Mouse (Mus musculus) cerebellum, adult 9-10 months (tissue): ENCODE data around the gene Zfhx3.

ENCODE experiments used
- DNase-seq: peaks from one replicate; pipeline ENCODE4 v3.0.0; 2022

Zfhx3 gene

DNA sequence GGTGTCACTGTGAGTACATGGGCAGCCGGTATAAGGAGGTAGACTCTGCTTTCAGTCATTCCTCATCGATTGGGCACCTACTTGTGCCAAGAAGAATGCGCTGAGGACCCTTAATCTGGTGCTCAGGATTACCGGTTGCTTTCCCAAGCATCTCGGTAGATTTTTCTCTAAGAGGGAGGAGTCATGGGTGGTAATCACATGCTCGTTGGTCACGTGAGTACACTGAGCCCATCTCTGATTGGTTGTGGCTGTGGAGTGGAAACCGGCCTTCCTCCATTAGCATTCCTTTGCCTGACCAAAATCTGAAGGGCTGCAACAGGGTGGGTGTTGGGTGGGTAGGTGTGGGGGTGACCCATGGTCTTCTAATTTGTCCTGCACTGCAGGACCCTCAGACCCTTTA lies 421.4 kb downstream of the Zfhx3 start:
- no peak for DNase-seq

DNA sequence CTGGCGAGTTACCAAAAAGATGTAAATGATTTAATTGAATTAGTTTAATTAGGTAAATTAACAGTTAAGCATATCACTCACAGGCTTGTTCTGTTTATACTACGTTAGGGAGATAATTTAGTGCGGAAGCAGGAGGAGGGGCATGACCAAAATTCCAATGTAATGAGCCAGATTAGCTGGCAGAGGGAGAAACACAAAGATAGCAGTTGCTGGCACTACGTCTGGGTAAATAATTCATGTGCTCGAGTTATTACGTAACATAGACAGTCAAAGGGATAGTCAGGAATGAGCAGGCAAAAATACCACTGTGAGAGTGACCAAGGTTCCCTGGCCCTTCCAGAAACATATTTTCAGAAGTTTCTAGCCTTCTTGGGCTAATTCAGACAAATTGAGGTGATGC lies 426.6 kb downstream of the Zfhx3 start:
- DNase-seq: no peak

DNA sequence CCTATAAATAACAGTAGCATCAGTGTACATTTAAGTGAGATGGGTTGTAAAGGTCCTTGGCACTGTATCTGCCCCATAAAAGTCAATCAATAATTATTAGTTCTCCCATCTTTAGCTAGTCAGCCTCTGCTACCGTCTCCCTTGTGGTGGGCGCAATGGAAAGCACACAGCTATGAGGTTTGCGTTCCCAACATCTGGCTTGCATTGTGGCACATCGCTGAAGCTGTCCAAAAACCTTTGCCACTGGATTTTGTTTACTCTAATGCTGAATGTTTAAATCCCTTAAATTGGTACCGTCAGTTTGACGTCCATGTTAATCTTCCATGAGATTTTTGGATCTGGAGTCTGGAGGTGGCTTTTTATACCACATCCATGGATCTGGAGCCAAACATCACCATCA lies 428.3 kb downstream of the Zfhx3 start:
- DNase-seq: no peak

DNA sequence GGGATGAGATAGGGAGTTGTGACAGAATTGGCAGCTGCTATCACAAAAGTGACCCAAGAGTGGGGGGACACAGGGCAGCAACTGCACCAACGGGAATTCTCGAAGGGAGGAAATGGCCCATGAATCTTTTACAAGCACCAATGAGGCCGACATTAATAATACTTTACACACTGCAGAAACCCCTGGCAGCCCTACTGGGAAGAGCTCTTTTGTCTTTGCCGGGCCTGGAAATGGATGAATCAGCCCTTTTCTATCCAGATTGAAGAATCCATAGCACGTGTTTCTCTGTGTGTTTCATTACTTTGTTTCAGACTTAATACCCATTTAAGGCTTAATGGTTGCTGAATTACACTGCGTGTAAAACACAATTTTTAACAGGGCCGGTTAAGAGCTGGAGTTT lies 430.6 kb downstream of the Zfhx3 start:
- no peak for DNase-seq

DNA sequence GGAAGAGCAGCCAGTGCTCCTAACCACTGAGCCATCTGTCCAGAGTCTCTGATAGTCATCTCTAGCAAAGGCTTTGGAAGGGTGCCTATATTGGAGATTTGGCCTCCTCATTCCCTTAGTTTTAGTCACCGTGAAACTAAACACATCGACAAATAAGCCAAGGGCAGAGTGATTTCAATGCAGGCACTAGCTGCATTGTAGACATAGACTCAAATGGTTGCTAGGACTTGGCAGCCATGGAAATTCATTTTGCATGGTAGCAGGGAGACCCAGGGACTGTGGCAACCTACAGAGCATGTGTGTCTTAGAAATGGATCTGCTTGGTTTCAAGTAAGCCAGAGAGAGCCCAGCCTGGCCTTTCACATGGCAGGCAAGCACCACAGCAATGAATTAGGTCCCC lies 435.6 kb downstream of the Zfhx3 start:
- DNase-seq: no peak

DNA sequence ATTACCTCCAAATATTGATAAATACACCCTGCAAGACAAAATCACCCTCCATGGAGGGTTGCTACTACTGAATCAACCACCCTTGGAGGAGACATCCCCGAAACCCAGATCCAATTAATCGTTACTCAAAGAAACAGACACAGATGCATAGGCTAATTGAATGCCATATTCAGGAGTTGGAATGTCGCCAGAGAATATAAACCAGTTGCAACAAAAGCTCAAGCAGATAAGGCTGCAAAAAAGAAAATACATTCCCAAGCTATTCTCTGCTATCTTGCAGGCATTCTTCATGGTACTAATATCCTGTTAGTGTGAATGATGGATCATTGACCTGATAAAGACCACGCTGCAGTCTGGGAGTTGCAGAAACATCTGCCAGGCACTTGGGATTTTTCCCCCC lies 440.7 kb downstream of the Zfhx3 start:
- DNase-seq: no peak

DNA sequence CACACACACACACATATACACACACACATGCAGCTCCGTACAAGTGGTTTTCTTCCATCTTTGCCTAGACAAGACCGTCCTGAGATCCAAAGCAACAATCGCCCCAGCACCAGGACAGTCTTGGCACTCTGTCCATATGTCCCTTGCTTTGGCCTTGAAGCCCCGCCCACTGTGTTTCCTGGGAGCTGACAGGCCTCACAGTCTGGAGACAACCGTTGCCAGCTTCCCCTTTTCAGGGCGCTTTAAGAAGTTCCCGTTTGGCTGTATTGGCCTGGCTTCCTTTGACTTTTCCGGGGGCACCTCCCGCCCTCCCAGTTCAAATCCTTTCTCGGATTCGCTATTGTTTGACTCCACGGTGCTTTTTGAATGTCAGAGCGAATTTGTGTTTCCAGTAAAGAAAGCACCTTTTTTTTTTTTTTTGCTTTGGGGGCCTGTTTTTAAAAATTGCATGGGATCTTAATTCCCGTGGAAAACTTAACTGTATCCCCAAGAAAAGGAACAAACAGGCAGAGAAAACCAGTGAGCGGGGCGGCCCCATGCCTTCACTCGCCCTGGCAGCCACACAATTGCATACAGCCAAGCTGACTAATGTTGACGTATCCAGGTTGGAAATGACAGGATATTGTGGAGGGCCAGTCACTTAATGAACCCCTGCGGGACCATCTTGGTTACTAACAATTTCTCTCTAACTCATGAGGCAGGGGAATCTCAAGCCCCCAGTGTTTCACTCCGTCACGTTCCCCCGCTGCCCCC lies 444.9 kb downstream of the Zfhx3 start:
- peak; percentile 2 for DNase-seq

DNA sequence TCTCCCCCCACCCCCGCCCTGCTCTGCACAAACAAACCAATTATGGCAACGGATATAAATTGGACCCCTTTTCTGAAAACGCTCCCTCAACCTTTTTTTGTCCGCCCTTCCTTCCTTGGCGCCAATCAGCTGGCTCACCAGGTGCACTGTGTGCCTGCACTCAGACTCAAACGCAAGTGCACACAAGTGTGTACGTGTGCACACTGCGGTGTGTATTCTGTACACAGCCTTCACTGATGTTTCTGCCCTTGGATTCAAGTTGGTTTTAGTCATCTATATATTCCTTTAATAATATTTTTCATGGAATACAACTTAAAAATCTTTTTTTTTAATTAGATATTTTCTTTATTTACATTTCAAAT lies 445.4 kb downstream of the Zfhx3 start:
- DNase-seq: no peak

DNA sequence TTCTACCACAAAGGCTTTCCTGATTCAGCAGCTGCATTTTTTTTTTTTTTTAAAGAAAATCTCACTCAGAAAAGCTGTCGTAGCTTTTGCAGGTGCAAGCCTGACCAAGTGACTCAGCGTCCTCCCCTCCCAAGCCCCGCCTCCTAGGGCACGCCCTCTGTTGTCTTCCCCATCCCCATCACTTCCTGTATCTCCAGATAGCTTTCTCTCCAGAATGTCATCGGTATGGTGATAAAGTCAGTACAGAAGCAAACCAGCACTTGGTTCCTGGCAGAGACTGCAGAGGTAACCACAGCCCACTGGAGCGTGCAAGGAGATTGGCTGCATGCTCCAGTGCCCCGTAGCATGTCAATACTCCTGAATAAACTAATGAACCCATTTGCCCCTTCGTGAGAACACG lies 450.5 kb downstream of the Zfhx3 start:
- DNase-seq: no peak

DNA sequence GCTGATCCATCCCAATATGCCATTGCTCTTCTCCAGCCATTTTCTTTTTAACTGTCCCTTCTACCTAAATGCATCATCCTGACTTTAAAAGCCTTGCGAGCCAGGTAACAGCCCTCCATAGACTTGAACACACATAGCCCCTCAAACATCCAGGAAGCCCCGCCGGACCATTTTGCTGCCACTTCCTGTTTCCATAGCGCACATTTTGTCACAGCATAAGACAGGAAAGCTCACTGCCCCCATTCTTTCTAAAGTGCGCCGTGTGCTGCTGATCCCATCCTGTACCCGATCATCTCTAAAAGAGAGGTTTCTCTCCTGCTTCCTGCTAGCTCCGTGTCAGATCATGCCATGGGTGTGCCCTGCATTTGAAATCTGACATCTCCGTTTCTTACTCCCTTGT lies 459.7 kb downstream of the Zfhx3 start:
- no peak for DNase-seq

DNA sequence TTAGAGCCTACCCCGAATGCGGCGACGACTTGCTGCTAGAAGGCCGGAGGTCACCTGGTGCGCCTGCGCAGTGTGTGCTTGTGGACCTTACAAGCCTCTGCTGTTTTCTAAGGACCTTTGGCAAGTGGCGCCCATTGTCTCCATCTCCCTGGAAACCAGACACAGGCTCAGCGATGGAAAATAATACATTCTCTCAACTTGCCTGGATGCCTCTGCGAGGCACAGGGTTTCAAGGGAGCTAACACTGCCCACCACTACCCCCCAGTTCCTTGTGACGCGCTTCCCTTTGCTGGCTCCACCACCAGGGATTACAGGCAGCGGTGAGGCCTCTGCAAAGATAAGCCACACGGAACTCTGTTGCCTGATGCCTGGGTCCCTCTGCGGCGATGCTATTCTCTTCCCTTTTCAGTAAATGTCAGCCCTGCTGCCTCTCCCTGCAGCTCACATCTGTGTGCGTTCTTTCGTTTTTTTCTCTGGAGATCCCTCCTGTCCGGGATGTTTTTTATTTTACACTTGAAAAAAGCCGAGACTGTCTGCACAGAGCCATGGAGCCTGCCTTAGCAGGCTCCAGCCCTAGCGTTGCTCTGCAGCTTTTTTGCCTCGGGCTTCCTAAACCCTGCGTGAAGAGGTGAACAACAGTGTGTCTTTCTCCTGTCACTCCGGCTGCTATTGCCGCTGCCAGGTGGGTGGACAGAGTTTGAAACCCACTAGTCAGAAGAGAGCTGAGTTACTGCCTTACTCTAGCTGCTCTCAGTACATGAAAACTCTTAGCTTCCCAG lies 464.5 kb downstream of the Zfhx3 start:
- DNase-seq: no peak

DNA sequence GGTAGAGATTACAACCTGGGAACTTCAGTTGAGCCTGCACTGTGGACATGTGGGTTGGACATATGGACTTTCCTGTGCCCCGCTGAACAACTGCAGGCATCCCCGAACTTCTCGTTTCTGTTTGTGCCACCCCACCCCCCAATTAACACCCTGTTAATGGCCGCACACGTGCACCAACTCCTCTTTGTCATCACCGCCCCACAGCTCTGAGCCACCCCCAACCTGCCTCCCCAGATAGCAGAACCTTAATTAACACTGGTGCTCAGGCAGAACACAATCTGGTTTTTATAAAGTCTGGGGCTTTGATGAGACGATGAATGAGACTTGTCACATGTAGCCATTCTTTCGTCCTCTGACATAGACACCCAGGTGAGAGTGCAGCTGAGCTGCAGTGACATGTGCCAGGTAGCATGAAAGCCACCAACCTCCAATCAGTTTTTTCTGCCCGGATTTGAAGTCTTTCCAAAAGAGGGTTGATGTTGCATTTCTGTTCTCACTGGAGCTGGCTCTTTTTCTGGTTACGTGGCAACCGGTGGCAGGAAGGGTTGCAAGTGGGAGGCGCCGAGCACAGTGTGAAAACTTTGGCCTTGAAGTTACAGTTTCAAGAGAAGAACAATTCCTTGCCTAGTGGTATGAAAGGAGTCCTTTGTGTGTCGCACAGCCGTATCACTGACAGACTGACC lies 476.9 kb downstream of the Zfhx3 start:
- no peak for DNase-seq

DNA sequence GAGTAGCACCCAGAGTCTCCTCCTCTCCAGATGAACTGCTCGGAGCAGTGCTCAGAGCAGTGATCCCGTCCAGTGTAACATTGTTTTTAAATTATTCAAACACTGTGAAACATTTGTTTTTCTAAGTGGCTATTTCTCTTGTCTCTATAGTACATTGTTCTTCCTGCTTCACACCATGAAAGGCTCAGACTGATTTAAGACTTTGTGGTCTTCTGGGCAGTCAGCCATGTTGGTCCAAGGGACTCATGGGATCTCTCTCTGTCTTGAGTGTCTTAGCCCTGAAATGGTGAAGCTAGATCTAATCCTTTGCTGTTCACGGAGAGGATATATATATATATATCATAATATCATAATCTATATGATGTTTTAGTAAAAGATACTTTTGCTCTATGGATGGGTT lies 480.1 kb downstream of the Zfhx3 start:
- no peak for DNase-seq

DNA sequence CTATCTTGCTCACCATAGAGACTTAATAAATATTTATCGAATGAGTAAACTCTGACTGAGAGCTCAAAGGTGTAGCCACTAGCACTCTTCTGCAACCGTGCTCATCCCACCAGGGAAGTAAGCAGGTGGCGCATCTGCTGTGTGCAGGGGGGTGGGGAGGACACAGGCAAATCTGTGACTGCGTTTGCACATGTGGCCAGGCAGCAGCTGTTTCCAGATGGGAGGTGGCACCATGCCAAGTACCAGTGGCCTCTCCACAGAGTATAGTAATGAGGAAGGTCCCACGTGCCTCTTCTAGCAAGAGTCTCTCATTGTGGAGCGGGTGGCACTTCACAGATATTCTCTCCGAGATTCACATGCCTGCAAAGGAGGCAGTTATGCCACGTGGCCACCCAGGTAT lies 481.9 kb downstream of the Zfhx3 start:
- no peak for DNase-seq

DNA sequence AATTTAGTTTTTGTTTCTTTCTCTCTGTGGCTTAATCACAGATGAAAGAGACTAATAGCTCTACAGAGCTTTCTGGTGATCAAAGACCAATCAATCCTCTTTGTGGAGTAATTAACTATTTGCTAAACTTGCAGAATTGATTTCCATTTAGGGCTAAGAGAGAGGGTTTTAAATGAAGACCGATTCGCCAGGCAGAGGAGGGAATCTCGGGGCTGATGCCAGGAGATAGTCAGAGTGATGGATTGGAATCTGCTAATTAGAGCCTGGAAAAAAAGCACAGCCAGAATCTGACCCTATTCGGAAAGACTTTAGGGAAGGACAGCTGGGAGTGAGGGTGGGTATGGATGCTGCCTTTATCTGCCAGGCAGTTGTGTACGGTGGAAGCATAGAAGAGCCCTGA lies 490.9 kb downstream of the Zfhx3 start:
- no peak for DNase-seq

DNA sequence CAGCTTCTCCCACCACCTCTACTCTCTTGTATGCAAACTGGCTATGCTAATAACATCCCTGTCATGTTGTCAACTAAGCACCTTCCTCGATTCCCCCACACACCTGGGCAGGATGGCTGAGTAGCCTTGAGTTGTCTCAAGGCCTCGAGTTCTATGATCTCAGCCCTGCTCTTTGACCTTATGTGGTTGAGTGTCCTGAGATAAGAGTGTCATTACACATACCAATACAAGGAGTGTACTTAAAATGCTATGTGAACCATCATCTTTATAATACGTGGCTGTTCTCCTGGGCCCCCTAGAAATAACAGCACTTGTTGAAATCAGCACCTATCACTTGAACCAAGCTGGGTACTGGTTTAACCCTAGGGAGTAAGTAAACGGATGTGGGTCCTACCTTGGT lies 492.1 kb downstream of the Zfhx3 start:
- DNase-seq: no peak

DNA sequence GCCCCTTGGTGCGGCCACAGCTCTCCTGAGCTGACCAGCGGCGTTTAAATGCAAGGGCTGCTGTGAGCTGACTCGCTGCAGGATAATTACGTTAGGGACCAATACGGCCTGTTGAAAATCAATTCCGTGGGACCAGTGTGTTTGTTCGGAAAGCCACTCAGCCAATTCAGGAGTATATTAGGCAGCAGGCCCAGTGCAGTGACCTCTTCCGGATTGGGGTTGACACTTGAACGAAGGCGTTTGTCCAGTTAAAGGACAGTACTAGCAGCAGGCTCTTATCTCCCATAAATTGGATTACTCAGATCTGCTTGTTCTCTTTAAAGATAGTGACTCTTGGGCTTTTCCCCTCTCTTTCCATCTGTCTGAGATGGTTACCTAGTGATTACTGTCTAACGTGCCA lies 493.9 kb downstream of the Zfhx3 start:
- no peak for DNase-seq

DNA sequence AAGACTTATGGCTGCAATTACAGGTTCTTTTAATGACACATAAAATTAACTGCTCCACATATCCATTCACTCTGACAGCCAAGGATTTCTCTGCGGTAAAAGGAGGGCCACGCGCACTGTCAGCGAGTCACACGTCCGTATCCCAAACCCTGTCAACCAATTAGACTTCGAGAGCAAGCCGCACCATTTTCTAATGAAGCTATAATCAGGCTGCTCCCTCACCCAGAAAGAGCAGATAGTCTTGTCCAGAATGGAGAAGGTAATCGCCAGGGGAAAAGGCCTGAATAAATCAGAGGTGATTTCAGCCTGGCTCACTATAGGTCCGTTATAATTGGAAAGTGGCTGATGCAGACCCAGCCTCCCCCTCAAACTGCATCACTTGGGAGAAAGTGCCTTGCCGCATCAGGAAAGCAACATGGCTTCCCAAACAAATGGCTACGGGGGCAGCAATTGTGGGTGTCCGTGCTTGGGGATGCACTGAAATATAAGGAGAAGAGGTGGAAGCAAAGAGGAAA lies 494.9 kb downstream of the Zfhx3 start:
- no peak for DNase-seq

DNA sequence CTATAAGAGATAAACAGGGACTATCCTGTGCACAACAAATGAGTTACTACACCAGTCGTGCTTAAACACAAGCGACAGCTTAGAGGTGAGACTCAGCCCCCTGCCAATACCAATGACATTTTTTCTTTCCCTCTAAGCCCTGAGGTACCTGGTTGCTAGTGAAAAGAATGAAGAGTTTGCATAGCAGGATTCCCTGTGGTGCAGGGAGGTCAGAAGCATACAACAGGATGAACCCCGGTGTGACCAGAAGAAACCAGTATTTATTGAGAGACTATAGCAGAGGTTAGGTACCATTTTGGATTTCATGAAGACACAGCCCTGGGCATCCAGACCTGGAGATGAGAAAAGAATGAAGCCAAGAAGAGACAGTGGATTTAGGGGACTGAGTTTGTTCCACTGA lies 498.0 kb downstream of the Zfhx3 start:
- no peak for DNase-seq

DNA sequence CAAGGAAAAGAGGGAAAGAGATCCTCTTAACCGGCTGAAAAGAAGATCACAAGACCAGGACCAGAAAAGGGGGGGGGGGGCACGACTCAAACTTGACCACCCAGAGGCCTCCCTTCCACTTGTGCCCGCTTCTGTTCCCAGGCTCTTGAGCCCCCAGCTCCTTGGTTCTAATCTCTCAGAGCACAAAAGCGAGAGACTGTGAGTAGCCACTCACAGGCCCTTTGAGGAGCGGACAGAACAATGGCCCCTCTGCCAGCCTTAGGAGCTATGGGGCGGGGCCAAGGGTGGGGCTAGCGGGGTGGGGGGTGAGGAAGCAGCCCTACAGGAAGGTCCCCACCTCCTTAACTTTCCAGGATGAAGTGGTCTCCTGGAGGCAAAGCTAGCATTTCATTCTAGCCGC lies 508.4 kb downstream of the Zfhx3 start:
- no peak for DNase-seq

DNA sequence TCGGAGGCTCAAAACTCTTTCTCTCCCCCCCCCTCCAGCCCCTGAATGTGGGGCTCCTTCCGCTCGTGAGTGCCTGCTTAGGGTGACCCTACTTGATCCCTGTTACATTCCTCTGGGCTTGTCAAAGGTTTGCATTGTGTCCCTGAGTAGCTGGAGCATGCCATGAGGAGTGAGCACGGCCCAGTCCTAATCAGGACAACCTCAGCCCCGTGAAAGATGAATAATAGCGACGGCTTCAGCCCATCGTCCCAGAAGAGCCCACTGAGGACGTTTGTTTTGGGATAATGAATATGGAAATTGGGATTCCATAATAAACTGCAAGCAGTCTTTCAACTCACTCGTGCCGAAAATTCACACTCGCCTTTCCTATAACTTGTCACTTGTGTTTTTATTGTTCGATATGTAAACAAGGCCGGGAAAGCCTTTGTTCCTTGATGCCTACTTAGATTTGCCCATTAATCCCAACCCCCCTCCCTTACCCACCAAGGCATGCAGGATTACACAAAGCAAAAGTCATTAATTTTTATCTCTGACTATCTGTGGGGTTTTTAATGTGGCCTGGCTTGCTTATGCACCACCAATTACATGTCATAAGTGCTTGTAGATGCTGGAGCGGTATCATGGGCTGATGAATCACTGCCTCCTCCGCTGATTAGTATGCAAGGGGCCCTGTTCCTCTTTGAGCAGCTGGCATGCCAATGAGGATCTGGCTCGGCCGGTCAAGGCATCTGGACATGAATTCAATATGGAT lies 512.3 kb downstream of the Zfhx3 start:
- DNase-seq: no peak

DNA sequence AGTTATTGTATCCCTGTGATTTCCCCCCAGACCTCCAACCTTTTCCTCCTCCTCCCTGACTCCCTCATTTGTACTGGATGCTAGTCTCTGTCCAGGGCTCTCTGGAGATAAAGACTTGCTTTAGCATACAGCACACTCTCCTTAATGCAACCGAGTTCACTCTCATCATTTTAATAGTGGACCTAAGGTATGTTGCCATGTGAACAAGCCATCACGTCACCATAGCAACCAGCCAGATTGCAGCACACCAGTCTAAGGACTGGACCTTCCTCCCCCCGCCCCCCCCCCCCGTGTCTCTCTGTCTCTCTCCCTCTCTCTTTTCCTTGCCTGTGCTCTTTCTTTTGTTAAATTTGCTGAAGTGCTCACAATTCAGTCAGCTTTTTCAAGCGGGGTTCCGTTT lies 524.2 kb downstream of the Zfhx3 start:
- no peak for DNase-seq
